Comparison of ENCODE assay signal across 9 mouse cellular contexts in the genomic region with DNA sequence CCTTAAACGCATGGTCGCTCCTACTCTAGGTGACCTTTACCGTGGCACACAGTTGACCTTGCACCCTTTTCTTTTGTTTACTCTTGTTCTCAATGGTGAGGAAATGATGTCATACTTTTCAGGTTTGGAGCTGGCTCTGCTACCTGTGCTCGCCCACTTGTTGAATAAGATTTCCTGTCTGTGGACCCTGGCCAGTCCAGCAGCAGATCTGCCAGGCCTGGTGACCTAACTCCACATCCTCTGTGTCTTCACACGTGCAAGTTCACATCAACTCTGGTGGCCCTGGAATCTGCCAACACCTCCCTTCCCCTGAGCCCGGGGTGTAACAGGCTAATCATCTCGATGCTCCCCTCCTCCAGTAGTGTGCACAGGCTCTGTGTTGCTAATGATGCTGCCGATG.
DNase-seq lines count a peak whose midpoint lies in the region; ATAC-seq and TF ChIP-seq lines count a peak whose summit lies in the region.
"Had no signal": no experiment of that assay in that cellular context is flagged by ENCODE, and none has a peak within 500 bp of the region (broad histone marks: within the 10 kb centered on the region; RNA-seq: fewer than 3 reads in every experiment).

No protein-coding gene starts in this region.

- peak overlapping the region; percentile 19; the same call in 1 of the 2 replicates for H3K4me2 ChIP-seq in heart, embryonic 16.5 days (ENCODE audit: low read depth, low read length)

- intact Hi-C loops in left cerebral cortex, adult 2 months (cut with DNase I) = no loop called here

- no peak overlapping the region for H3K9ac ChIP-seq in heart, embryonic 16.5 days (ENCODE audit: low read length)

- no peaks in the 10 kb centered on the region for H3K27me3 ChIP-seq in heart, embryonic 16.5 days (ENCODE audit: control insufficient read depth, insufficient read depth, low read length)
- no peaks in the 10 kb centered on the region for H3K27me3 ChIP-seq in forebrain, embryonic 10.5 days (ENCODE audit: poor library complexity, severe bottlenecking)

- H3K4me3 ChIP-seq in left cerebral cortex, adult 2 months = peak overlapping the region; percentile 35
- H3K4me3 ChIP-seq in heart, embryonic 16.5 days (ENCODE audit: low read length) = no peak overlapping the region
- H3K4me3 ChIP-seq in forebrain, embryonic 10.5 days = no peak overlapping the region

- WGBS in heart, embryonic 16.5 days = 34% methylated on average over 8 of the region's 8 CpGs
- 88% methylated on average over 8 of the region's 8 CpGs for WGBS in forebrain, embryonic 10.5 days

- H3K9me3 ChIP-seq in heart, embryonic 16.5 days (replicated peaks; ENCODE audit: control insufficient read depth, low read length) = no peaks in the 10 kb centered on the region
- no peaks in the 10 kb centered on the region for H3K9me3 ChIP-seq in forebrain, embryonic 10.5 days

- no peaks in the 10 kb centered on the region for H3K36me3 ChIP-seq in heart, embryonic 16.5 days (ENCODE audit: control insufficient read depth, insufficient read depth)
- H3K36me3 ChIP-seq in forebrain, embryonic 10.5 days (replicated peaks) = no peaks in the 10 kb centered on the region

- ATAC-seq in frontal cortex, adult (ENCODE audit: low TSS enrichment) = peak; percentile 45; the same call in 1 of the 2 replicates
- ATAC-seq in heart, embryonic 16.5 days (replicated peaks; ENCODE audit: extremely low read depth, insufficient read depth, low FRiP score) = peak; percentile 20; the same call in 1 of the 2 replicates
- ATAC-seq in megakaryocyte progenitor cell, adult 5-6 weeks (replicated peaks; ENCODE audit: poor library complexity) = peak; percentile 45
- no peak for ATAC-seq in erythroid progenitor cell, adult 5-6 weeks (replicated peaks; ENCODE audit: low FRiP score, poor library complexity, severe bottlenecking)
- ATAC-seq: forebrain, embryonic 14.5 days had no signal

- H3K4me1 ChIP-seq in heart, embryonic 16.5 days (ENCODE audit: control insufficient read depth, insufficient read depth, low read length) = peaks cover 9% of the 10 kb centered on the region
- peaks cover 19% of the 10 kb centered on the region for H3K4me1 ChIP-seq in forebrain, embryonic 10.5 days

- no peak for TF ChIP-seq CTCF in left cerebral cortex, adult 2 months (IDR thresholded peaks at IDR 0.05)

- no peak for DNase-seq in frontal cortex, postnatal 36 days (ENCODE audit: low spot score in 2 of 2)
- no peak for DNase-seq in left cerebral cortex, adult 2 months (ENCODE audit: extremely low spot score in 1 of 2, low spot score in 2 of 2)
- no peak for DNase-seq in left cerebral cortex, adult 8-10 months (ENCODE audit: low spot score in 2 of 2)
- DNase-seq in forebrain, embryonic 10.5 days (ENCODE audit: extremely low spot score, low spot score) = no peak

- peak overlapping the region; percentile 32; the same call in 1 of the 2 replicates for H3K27ac ChIP-seq in left cerebral cortex, adult 2 months
- H3K27ac ChIP-seq in heart, embryonic 16.5 days (ENCODE audit: low read length) = no peak overlapping the region
- H3K27ac ChIP-seq in forebrain, embryonic 10.5 days = no peak overlapping the region
